Mouse (Mus musculus) adrenal gland, adult 2 months (tissue): ENCODE measurements around the gene Wfdc21. TPM values are rescaled to one million over a fixed set of nuclear protein-coding genes. Genes with fewer than 3 reads are reported as not detected.
A peak's percentile ranks its signal among the peaks of the same experiment; 100 is the strongest.

Experiments
- DNase-seq: peaks from one replicate; pipeline ENCODE4 v3.0.0; 2021
- polyA plus RNA-seq: library from polyadenylated mRNA; depleted of rRNA; stranded (reverse); fragments of >200 nt; gene quantifications from 2 replicates; pipeline ENCODE4 v1.2.3, GENCODE M21; 2012
- total RNA-seq, 2 experiments: library from RNA; stranded (reverse); gene quantifications; 2 replicates each; pipeline ENCODE4 v1.2.3; 2021

The Wfdc21 gene
- total and polyA plus RNA-seq, 3 experiments: 1.0 to 5.2 TPM; not detected in 1

DNA sequence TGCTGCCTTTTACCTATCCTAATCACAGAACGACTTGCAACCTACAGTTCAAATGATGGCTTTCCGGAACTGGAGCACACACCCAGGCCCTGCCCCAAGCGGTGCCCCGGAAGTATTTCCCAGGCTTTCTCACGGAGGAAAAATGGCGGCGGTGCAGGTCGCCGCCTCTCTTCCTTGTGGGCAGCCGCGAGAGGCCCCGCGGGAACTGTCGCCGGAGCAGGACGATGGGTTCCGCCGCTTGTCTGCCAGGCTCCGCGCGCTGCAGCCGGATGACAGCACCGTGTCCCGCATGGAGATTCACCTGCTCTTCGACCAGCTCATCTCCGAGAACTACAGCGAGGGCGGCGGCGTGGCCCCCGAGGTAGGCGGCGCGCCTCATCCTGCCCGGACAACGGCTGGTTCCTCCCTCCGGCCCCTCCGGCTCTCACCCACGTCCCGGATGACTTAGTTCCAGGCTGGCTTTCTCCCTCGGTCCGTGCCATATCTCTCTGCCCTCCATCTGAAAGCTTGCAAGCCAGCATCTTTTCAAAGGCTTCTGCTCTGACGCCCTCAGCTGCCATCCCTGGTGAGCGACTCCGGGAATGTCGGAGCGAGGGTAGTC lies 6.9 kb downstream of the Wfdc21 start, which contains the start of gene Heatr6:
Gene Heatr6, plus strand, starts transcription at position 116 of the 601 bp plus-strand sequence.
- peak; percentile 92 for DNase-seq

GRCm38 (mm10) chr11:83754227-83754626 lies 7.5 kb downstream of the Wfdc21 start:
- no peak for DNase-seq

DNA sequence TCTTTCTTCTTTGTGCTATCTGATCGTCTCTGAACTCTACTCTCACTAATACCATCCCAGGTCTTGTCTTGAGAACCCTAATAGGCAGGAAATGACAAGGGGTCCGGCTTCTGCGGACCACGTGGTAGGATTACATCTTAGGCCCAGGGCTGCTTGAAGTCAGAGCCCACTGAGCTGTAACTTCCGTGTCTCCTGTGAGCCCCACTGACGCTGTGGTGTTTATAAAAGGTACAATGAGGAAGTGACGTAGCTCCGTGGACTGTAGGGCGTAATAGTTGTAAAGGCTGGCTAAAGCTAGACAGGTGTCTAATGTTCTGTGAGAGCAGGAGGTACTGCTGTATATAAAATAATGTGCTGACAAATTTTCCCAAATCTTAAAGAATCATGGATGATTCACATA lies 20.6 kb downstream of the Wfdc21 start:
- DNase-seq: no peak

GRCm38 (mm10) chr11:83768976-83769375 lies 22.2 kb downstream of the Wfdc21 start:
- no peak for DNase-seq

DNA sequence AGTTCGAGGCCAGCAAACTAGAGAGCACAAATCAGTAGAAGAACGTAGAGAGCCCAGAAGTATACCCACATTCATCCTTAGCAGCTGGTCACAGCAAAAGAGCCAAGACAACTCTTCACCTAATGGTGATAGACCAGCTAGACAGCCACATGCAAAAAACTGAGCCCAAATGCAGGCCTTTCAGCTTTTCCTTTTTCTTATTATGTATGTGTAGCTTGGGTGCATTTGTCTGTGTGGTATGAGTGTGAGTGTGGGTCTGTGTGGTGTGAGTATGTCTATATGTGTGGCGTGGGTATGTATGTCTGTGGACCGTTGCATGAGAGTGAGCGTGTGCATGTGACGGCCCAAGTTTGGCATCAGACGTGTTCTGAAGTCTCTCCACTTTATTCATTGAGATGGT lies 24.3 kb downstream of the Wfdc21 start:
- DNase-seq: no peak

DNA sequence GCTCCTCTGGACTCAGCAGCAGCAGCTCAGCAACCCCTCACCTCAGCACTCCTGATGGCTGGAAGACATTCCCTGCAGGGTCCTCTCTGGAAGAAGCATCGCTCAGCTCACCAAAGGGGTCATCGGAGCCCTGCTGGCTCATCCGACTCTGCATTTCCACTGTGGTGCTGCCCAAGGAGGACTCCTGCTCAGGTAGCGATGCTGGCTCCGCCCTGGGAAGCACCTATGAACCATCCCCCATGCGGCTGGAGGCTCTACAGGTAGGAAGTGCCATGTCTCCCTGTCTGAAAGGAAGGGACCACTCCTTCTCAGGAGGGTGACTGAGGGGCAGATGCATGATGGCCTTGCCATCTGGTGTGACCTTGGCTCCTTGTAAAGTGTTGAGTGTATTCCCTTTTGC lies 25.6 kb downstream of the Wfdc21 start:
- DNase-seq: no peak

- no peak for DNase-seq
Observed at GRCm38 (mm10) chr11:83773691-83774090, 27.0 kb downstream of the Wfdc21 start.

- DNase-seq: no peak
Observed at GRCm38 (mm10) chr11:83774324-83774723, 27.6 kb downstream of the Wfdc21 start.

DNA sequence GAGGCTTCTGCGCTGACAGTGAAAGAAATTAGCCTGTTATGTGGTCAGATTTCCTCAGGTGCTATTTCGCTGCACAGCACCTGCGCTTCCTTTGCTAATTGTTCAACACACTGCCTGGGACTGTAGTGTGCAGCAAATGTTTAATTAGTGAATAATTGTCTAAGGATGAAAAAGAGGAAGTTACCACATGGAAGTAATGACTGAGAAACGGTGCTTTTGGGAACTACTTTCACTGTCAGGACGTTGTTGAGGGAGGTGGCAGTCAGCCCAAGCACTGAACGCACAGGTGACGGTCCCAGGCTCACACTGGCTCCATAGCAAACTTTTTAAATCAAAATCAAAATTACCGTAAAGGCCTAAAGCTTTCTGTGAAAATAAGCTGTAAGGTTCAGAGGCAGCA lies 30.1 kb downstream of the Wfdc21 start:
- no peak for DNase-seq

DNA sequence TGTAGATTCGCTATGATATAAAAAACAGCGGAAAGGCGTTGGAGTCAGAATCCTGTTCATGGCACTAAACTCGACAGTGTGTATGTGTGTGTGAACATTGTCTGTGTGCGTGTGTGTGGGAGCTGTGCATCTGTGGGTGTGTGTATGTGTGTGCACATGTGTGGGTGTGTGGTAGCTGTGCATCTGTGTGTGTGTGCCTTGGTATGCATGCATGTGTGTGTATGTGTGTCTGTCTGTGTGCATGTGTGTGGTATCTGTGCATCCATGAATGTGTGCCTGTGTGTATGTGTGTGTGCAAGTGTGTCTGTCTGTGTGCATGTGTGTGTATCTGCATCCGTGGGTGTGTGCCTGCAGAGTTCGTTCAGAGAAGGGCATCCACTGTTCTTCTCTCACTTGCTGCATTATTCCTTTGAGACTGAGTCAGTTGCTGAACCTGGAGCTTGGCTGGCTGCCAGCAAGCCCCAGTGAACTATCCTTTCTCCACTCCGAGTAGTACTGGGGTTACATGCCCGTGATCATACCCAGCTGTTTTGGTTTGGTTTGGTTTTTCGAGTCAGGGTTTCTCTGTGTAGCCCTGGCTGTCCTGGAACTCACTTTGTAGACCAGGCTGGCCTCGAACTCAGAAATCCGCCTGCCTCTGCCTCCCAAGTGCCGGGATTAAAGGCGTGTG lies 37.3 kb downstream of the Wfdc21 start:
- no peak for DNase-seq

DNA sequence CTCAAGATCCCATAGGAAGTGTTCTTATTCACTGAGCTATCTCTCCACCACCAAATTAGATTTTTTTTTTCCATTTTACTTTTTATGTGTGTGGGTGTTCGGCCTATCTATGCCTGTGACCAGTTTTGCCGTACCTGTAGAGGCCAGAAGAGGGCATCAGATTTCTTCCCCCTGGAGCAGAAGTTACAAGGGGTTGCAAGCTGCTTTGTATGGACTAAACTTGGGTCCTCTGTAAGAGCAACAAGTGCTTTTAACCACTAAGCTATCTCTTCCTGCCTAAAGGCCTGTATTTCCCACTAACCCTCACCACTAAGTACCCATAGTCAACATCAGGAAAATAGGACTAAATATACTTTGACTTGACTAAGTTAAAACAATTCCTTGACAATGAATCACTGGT lies 37.9 kb downstream of the Wfdc21 start:
- DNase-seq: no peak

GRCm38 (mm10) chr11:83785366-83785765 lies 38.6 kb downstream of the Wfdc21 start:
- DNase-seq: peak; percentile 45

DNA sequence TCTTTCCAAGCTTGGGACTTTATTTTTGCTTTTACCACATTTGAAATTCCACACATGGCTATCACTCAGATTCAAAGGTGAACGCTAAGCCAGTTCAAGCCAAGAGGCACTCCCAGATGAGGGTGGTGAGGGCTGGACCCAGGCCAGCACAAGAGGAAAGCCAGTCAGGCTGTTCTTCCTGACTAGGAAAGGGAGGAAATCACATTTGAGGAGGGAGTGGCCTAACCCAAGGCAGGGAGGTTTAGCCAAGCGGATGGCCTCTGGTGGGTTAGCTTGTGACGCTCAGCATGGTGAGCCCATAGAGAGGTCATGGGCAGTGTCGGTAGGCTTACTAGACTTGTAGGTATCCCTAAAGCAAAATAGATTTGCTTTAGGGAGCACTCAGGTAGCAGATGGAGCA lies 40.1 kb downstream of the Wfdc21 start:
- peak; percentile 17 for DNase-seq

- DNase-seq: no peak
Observed at GRCm38 (mm10) chr11:83787401-83788021, 40.8 kb downstream of the Wfdc21 start.

- DNase-seq: no peak
Observed at GRCm38 (mm10) chr11:83788331-83788730, 41.6 kb downstream of the Wfdc21 start.

DNA sequence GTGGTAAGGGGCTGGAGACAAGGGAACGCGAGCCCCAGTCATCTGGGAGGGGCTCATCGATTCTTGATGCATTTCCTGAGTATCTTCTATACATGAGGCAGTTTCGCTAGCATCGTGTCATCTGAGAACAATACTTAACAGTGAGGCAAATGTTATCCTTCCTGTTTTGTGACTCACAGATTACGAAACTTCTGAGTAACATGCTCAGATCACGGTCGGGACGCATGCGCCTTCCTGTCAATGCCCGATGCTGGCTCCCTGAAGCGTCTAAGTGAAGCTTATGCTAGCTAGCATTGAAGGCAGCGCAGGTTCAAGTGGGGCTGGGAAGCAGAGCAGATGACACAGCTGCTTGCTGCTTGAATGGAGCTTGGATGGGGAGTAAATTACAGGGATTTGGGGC lies 42.5 kb downstream of the Wfdc21 start:
- DNase-seq: peak; percentile 84

GRCm38 (mm10) chr11:83791133-83791532 lies 44.4 kb downstream of the Wfdc21 start:
- DNase-seq: no peak

GRCm38 (mm10) chr11:83792316-83792914 lies 45.7 kb downstream of the Wfdc21 start:
- DNase-seq: no peak

DNA sequence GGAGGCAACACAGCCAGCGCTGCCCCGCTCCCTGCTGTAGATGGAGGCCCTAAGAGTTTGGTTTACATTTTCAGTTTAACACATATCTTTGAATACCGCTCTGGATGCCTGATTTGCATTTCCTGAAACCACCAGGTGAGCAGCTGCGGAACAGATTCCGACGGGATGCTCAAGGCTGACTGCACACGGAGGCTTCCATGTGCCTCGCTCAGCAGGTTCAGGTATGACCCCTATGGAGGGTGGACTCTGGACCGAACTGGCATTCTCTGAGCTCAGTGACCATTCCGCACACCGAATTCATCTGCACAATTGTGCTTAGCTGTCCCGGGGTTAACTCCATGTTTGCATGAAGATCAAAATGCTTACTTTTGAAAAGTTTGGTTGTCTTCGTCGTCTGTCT lies 46.5 kb downstream of the Wfdc21 start:
- no peak for DNase-seq

DNA sequence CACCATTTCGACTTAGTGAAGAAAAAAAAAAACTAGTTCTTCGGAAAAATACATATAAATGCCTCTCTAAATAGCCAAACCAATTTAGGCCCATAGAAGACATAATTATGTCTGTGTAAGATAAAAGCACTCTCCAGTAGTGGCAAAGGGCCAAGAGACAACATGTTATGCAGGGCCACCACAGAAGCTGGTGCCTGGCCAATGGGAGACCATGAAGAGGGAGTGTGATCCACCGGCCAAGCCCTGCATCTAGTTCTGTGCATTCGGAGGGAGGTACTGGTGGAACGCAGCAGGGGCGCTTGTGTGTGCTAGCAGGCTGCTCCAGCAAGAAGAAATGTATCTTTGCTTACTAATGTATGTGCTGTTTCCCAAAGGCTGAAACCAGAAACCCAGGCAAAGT lies 49.4 kb downstream of the Wfdc21 start:
- no peak for DNase-seq

GRCm38 (mm10) chr11:83796980-83797608 lies 50.4 kb downstream of the Wfdc21 start:
- no peak for DNase-seq

DNA sequence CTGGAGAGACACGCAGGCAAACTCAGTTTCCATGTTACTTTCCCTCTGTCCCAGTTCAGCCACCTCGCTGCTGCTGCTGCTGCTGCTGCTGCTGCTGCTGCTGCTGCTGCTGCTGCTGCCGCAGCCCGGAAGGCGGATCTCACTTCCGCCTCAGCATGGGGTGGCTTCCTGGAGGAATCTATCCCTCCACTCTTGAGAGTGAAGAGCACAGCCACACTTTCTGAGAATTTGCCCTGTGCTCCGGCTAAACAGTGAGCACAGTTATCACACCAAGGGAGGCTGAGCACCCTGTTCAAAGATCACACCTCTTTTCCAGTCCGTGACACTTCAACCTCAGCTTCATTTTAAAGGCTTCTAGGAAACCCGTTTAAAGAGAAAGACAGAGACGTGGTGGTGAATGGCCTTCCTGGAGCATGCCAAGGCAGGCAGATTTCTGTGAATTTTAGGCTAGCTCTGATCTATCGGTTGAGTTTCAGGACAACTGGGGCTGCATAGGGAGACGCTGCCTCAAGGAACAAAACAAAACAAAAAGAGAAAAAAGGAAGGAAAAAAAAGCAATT lies 53.2 kb downstream of the Wfdc21 start:
- no peak for DNase-seq
